Mouse (Mus musculus): ENCODE results near the gene Irf2bp1. TPM values are rescaled to one million over a fixed set of nuclear protein-coding genes. Genes with fewer than 3 reads are reported as not detected.

Irf2bp1 gene
- 48.6 and 51.4 TPM in 2 replicates for polyA plus RNA-seq (2012; rRNA removed)

DNA sequence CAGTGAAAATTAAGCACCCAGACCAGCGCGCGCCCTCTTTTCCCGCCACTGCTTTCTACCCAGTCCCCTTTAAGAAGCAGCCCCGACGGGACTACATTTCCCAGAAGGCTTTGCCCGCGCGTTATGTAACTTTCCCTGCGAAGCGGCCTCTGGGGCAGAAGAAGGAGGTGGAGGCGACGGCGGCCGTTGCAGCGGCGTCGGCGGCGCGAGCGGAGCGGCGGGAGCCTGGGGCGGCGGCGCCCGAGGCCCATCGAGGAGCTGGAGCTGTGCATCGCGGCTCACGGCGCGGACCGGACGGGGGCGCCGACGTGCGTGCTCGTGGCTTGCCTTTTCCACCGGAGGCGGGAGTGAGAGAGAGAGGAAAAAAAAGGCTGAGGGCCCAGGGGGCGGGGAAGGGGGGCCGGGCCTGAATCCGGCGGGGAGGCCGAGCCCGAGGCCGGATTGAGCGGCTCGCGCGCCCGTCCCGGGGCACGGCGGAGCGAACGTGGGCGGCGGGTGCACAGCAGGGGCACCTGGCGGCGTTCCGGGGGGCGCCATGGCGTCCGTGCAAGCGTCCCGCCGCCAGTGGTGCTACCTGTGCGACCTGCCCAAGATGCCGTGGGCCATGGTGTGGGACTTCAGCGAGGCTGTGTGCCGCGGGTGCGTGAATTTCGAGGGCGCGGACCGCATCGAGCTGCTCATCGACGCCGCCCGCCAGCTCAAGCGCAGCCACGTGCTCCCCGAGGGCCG, at the start of gene Irf2bp1:
Irf2bp1 (plus strand) TSS at position 143 of the 729 bp plus-strand sequence.

DNA sequence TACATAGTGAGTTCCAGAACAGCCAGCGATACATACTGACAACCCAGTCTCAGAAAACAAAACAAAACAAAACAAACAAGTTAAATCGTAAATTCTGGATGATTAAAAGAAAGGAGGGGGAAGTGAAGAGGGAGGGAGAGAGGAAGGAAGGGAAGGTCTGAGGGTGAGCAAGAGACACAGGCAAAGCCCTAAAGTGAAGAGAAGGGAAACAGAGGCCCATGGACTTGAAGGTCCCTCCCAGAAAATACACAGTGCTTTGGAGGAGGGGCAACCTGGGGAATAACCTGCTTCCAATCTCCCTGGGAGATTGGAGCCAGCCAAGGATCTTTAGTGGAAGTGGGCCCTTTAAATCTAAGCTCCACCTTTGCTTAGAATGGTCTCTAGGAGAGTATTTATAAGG, 16.7 kb upstream of the Irf2bp1 start, which contains the start of gene Nanos2:
Nanos2 (plus strand) TSS at position 301 of the 400 bp plus-strand sequence.

DNA sequence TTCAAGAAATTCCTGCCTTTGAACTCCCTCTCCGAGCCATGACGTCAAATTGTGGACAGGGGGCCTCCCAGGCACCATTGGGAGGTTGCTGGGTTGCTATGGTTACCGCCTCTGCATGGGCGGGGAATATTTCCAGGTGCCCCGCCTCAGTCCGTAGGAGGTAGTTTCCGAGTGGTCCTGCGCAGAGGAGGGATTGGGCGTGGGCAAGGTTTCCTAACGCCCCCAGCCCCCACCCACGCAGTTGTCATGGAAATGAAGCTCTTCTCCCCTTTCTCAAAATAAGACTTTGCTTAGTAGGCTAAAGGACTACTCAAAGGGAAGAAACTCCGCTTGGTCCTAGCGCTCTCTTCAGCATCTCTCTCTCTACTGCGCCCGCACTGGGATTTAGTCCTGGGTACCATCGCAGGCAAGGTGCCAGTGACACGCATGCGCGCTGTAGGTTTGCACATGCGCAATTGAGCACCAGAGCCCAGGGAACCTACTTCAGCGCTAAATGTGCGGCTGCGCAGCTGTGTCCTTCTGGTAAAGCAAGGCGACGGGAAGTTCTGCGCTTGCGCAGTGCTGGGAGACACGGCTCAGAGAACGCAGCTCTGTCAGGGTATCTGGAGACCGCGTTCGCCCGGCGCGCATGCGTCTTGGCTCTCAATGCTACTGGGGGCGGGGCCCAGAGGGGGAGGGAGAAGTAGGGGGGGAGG, 13.1 kb upstream of the Irf2bp1 start, which contains the start of gene Mypop:
Mypop (plus strand) TSS at position 645 of the 695 bp plus-strand sequence.

DNA sequence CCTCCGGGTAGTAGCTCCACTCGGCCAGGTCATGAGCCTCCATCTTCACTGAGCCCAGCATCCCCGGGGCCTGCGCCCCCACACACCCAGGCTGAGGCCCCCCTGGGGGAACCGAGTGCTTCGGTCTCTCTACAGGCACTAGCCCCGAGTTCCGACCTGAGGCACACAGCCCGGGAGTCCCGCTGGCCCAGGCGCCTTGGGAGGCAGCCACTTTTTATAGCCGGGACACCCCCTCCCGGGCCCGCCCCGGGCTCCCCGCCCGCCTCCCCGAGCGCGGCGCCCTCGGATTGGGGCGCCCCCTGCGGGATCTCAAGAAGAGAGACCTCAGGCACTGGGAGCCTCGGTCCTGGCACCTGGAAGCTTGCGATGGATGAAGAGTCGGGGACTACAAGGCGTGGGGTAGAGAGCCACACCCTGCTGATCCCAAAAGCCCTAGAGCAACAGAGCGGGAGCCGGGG, 19.5 kb downstream of the Irf2bp1 start, which contains the start of gene Foxa3:
Foxa3 (minus strand) TSS at position 182 of the 458 bp plus-strand sequence.

DNA sequence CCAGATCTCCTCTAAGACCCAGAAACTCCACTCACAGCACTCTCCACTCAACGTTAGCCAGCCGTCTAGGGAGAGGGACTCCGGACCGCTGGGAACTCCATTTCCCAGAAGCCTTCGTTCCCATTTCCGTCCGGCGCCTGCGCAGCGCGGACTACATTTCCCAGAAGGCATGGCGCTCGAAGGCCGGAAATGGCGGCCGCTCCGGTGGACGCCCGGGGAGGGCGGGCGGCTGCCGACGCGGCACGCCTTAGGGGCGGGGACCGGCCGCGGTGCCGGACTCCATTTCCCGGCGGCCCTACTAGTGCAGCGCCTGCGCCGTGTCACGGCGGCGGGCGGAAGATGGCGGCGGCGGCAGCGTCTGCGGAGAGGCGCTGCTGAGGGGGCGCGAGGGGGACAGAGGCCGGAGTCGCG, 20.3 kb downstream of the Irf2bp1 start, which contains the start of gene Sympk:
Sympk (plus strand) TSS at position 282 of the 411 bp plus-strand sequence.

DNA sequence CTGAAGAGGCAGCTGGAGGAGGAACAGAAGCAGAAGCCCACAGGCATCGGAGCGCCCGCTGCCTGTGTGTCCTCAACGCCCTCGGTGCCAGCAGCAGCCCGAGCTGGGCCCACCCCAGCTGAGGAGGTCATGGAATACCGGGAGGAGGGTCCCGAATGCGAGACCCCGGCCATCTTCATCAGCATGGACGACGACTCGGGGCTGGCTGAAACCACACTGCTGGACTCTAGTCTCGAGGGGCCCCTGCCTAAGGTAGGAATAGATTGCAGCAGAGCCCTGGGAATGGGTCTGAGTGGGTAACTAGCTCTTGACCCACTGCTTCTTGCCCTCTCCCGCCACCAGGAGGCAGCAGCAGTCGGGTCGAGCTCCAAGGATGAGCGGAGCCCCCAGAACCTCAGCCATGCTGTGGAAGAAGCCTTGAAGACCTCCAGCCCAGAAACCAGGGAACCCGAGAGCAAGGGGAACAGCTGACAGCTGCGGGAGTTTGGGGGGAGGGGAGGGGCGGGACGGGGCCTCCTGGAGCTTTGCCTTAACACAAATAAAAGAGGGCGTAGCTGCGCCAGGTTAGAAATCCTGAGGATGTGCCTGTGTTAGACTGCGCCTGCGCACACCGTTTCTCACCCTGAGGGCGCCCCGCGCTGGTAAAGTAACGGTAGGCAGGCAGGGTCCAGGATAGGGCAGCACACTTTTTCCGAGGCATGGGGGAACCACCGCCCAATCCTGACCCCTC, 50.4 kb downstream of the Irf2bp1 start, which contains the start of gene Rsph6a:
Rsph6a (plus strand) TSS at position 644 of the 730 bp plus-strand sequence.

Other genes with a start within 250 kb of the Irf2bp1 start
- gene Psg19, start 205.5 kb upstream of the Irf2bp1 start, polyA plus RNA-seq (2012; rRNA removed): 0.02 TPM in 1 of 2 replicates, not detected in the other
- 0.19 and 0.21 TPM in 2 replicates for gene Psg17, start 182.4 kb upstream of the Irf2bp1 start, polyA plus RNA-seq (2012; rRNA removed)
- gene Mill2, start 164.1 kb upstream of the Irf2bp1 start, polyA plus RNA-seq (2012; rRNA removed): 0.77 and 0.98 TPM in 2 replicates
- gene Pglyrp1, start 132.7 kb upstream of the Irf2bp1 start, polyA plus RNA-seq (2012; rRNA removed): 6.9 and 7.9 TPM in 2 replicates
- gene Ccdc61, start 93.6 kb upstream of the Irf2bp1 start, polyA plus RNA-seq (2012; rRNA removed): 34.8 and 37.2 TPM in 2 replicates
- 25.7 and 28.5 TPM in 2 replicates for gene Nova2, start 78.2 kb upstream of the Irf2bp1 start, polyA plus RNA-seq (2012; rRNA removed)
- gene Nanos2, start 16.6 kb upstream of the Irf2bp1 start, polyA plus RNA-seq (2012; rRNA removed): 2.4 and 2.8 TPM in 2 replicates
- gene Mypop, start 12.8 kb upstream of the Irf2bp1 start, polyA plus RNA-seq (2012; rRNA removed): 12.2 and 13.7 TPM in 2 replicates
- gene Foxa3, start 19.5 kb downstream of the Irf2bp1 start, polyA plus RNA-seq (2012; rRNA removed): 0.09 and 0.76 TPM in 2 replicates
- gene Sympk, start 20.3 kb downstream of the Irf2bp1 start, polyA plus RNA-seq (2012; rRNA removed): 94.7 and 95.7 TPM in 2 replicates
- gene Rsph6a, start 50.6 kb downstream of the Irf2bp1 start, polyA plus RNA-seq (2012; rRNA removed): 0.06 and 0.13 TPM in 2 replicates
- 154 and 161 TPM in 2 replicates for gene Dmwd, start 72.2 kb downstream of the Irf2bp1 start, polyA plus RNA-seq (2012; rRNA removed)
- 66.0 and 81.7 TPM in 2 replicates for gene Dmpk, start 79.8 kb downstream of the Irf2bp1 start, polyA plus RNA-seq (2012; rRNA removed)
- gene Six5, start 90.5 kb downstream of the Irf2bp1 start, polyA plus RNA-seq (2012; rRNA removed): 20.6 and 32.0 TPM in 2 replicates
- 5.3 and 6.0 TPM in 2 replicates for gene Gm4969, start 114.3 kb downstream of the Irf2bp1 start, polyA plus RNA-seq (2012; rRNA removed)
- gene Fbxo46, start 115.8 kb downstream of the Irf2bp1 start, polyA plus RNA-seq (2012; rRNA removed): 12.5 and 13.2 TPM in 2 replicates
- gene Qpctl, start 145.2 kb downstream of the Irf2bp1 start, polyA plus RNA-seq (2012; rRNA removed): 15.7 and 17.0 TPM in 2 replicates
- gene Snrpd2, start 145.7 kb downstream of the Irf2bp1 start, polyA plus RNA-seq (2012; rRNA removed): 153 and 184 TPM in 2 replicates
- 12.0 and 19.1 TPM in 2 replicates for gene Gipr, start 162.1 kb downstream of the Irf2bp1 start, polyA plus RNA-seq (2012; rRNA removed)
- 47.2 and 49.2 TPM in 2 replicates for gene Eml2, start 172.4 kb downstream of the Irf2bp1 start, polyA plus RNA-seq (2012; rRNA removed)
- gene Gpr4, start 208.5 kb downstream of the Irf2bp1 start, polyA plus RNA-seq (2012; rRNA removed): 4.1 and 4.4 TPM in 2 replicates
- 25.6 and 27.9 TPM in 2 replicates for gene Opa3, start 224.3 kb downstream of the Irf2bp1 start, polyA plus RNA-seq (2012; rRNA removed)